Mouse (Mus musculus) CH12.LX (cell line): ENCODE results near the gene Tubg1. TPM values are rescaled to one million over a fixed set of nuclear protein-coding genes. Genes with fewer than 3 reads are reported as not detected.

Experiments used
- DNase-seq: peaks from one replicate; pipeline ENCODE4 v3.0.0-alpha.2; 2013; ENCODE audit errors: extremely low read depth
- H3K27ac ChIP-seq: 2 replicates; pipeline ENCODE4 v1.5.1; 2012; ENCODE audit warnings: low read depth, mild to moderate bottlenecking, control low read depth, moderate library complexity; ENCODE audit not compliant: insufficient read depth
- H3K27me3 ChIP-seq: replicated peaks from 2 replicates; pipeline ENCODE3; 2012; ENCODE audit warnings: inconsistent platforms
- H3K36me3 ChIP-seq, 2 experiments: replicated peaks in 1 of 2; 2 replicates each; pipeline versions ENCODE3 to v1.6.1; 2012; ENCODE audit warnings: inconsistent platforms in 1 of 2, low read length in 1 of 2, mild to moderate bottlenecking in 1 of 2, mixed read lengths in 1 of 2, moderate library complexity in 1 of 2; ENCODE audit not compliant: control insufficient read depth in 1 of 2, insufficient read depth in 1 of 2
- H3K4me1 ChIP-seq, 2 experiments: 2 replicates each; pipeline ENCODE4 v1.6.1; 2012; ENCODE audit warnings: inconsistent platforms in 1 of 2, moderate library complexity in 1 of 2; ENCODE audit not compliant: insufficient read depth in 2 of 2, control insufficient read depth in 1 of 2
- H3K4me2 ChIP-seq: 2 replicates; pipeline ENCODE4 v1.6.1; 2012; ENCODE audit warnings: low read depth, mild to moderate bottlenecking, control low read depth; ENCODE audit not compliant: poor library complexity, insufficient read depth, severe bottlenecking
- H3K4me3 ChIP-seq, 3 experiments: fragments of 150-350 bp in 1 of 3; sonication (generic) in 1 of 3; replicated peaks in 1 of 3; 2 replicates each; pipeline versions ENCODE3 to v1.5.1; 2011 to 2012; ENCODE audit warnings: low read depth in 2 of 3, low read length in 2 of 3, mild to moderate bottlenecking in 2 of 3, moderate library complexity in 2 of 3, control low read depth in 1 of 3, improper control_type of control experiment in 1 of 3, inconsistent platforms in 1 of 3, mixed read lengths in 1 of 3; ENCODE audit not compliant: poor library complexity in 1 of 3
- H3K79me2 ChIP-seq: replicated peaks from 2 replicates; pipeline ENCODE4 v1.6.1; 2012; ENCODE audit warnings: mild to moderate bottlenecking, moderate library complexity; ENCODE audit not compliant: control insufficient read depth, poor library complexity, insufficient read depth, severe bottlenecking; ENCODE audit errors: extremely low read depth
- H3K9ac ChIP-seq: 2 replicates; pipeline ENCODE4 v1.6.1; 2012; ENCODE audit warnings: low read depth, mild to moderate bottlenecking, control low read depth, moderate library complexity; ENCODE audit not compliant: insufficient read depth
- H3K9me3 ChIP-seq: replicated peaks from 2 replicates; pipeline ENCODE3; 2012; ENCODE audit warnings: low read length, inconsistent platforms, mixed read lengths
- CHD1 ChIP-seq: IDR thresholded peaks from 2 replicates; pipeline ENCODE4 v1.6.1; 2012; ENCODE audit warnings: low read depth, low read length, improper control_type of control experiment, inconsistent platforms
- E2F4 ChIP-seq: IDR thresholded peaks from 2 replicates; pipeline ENCODE4 v1.6.1; 2011; ENCODE audit warnings: low read depth, low read length, improper control_type of control experiment; ENCODE audit not compliant: insufficient replicate concordance
- ELF1 ChIP-seq: IDR thresholded peaks from 2 replicates; pipeline ENCODE4 v1.6.1; 2014; ENCODE audit warnings: low read depth, mild to moderate bottlenecking, inconsistent platforms, low read length, improper control_type of control experiment
- IRF4 ChIP-seq: IDR thresholded peaks from 2 replicates; pipeline ENCODE4 v1.6.1; 2014; ENCODE audit warnings: low read depth, mild to moderate bottlenecking, inconsistent platforms, low read length, improper control_type of control experiment
- JUND ChIP-seq: conservative IDR thresholded peaks from 2 replicates; pipeline ENCODE4 v1.6.1; 2011; ENCODE audit warnings: low read depth, low read length, improper control_type of control experiment
- KAT2A ChIP-seq: IDR thresholded peaks from 2 replicates; pipeline ENCODE4 v1.6.1; 2012; ENCODE audit warnings: low read length, improper control_type of control experiment, inconsistent platforms; ENCODE audit not compliant: insufficient replicate concordance
- MAFK ChIP-seq: IDR thresholded peaks from 2 replicates; pipeline ENCODE4 v1.6.1; 2011; ENCODE audit warnings: low read length, improper control_type of control experiment; ENCODE audit not compliant: insufficient replicate concordance
- MEF2A ChIP-seq: IDR thresholded peaks from 2 replicates; pipeline ENCODE4 v1.6.1; 2014; ENCODE audit warnings: low read depth, mild to moderate bottlenecking, inconsistent platforms, low read length, improper control_type of control experiment, borderline replicate concordance
- MXI1 ChIP-seq: IDR thresholded peaks from 2 replicates; pipeline ENCODE4 v1.6.1; 2011; ENCODE audit warnings: mild to moderate bottlenecking, low read depth, low read length, improper control_type of control experiment
- MYC ChIP-seq: IDR thresholded peaks from 2 replicates; pipeline ENCODE4 v1.6.1; 2011; ENCODE audit warnings: low read depth, mild to moderate bottlenecking, improper control_type of control experiment, low read length
- NELFE ChIP-seq: IDR thresholded peaks from 2 replicates; pipeline ENCODE4 v1.6.1; 2011; ENCODE audit warnings: low read depth, low read length, improper control_type of control experiment
- NRF1 ChIP-seq: IDR thresholded peaks from 2 replicates; pipeline ENCODE4 v1.6.1; 2014; ENCODE audit warnings: low read depth, mild to moderate bottlenecking, inconsistent platforms, low read length, improper control_type of control experiment, moderate library complexity
- POLR2A ChIP-seq: IDR thresholded peaks from 2 replicates; pipeline ENCODE4 v1.6.1; 2011; ENCODE audit warnings: low read depth, mild to moderate bottlenecking, improper control_type of control experiment, low read length
- POLR2AphosphoS2 ChIP-seq: IDR thresholded peaks from 2 replicates; pipeline ENCODE4 v1.6.1; 2011; ENCODE audit warnings: low read depth, low read length, improper control_type of control experiment
- TBP ChIP-seq: conservative IDR thresholded peaks from 2 replicates; pipeline ENCODE4 v1.6.1; 2011; ENCODE audit warnings: low read depth, low read length, improper control_type of control experiment
- TCF12 ChIP-seq: IDR thresholded peaks from 2 replicates; pipeline ENCODE4 v1.6.1; 2014; ENCODE audit warnings: low read depth, mild to moderate bottlenecking, inconsistent platforms, low read length, improper control_type of control experiment
- UBTF ChIP-seq: IDR thresholded peaks from 2 replicates; pipeline ENCODE4 v1.6.1; 2012; ENCODE audit warnings: low read depth, mild to moderate bottlenecking, inconsistent platforms, low read length, improper control_type of control experiment, moderate library complexity
- USF1 ChIP-seq: IDR thresholded peaks from 2 replicates; pipeline ENCODE4 v1.6.1; 2014; ENCODE audit warnings: low read depth, mild to moderate bottlenecking, inconsistent platforms, low read length, improper control_type of control experiment
- ZC3H11A ChIP-seq: IDR thresholded peaks from 2 replicates; pipeline ENCODE4 v1.6.1; 2012; ENCODE audit warnings: low read depth, mild to moderate bottlenecking, inconsistent platforms, low read length, improper control_type of control experiment
- dilution Hi-C: fragments of 300-500 bp; cut with MboI; formaldehyde crosslinking; loops from 2 replicates; pipeline ENCODE4 v1.14.3; 2020; ENCODE audit warnings: low sequenced_read_pairs; ENCODE audit not compliant: extremely low pct_unique_long_range_greater_than_20kb, extremely low pct_ligation_motif_present
- in situ Hi-C: fragments of 300-500 bp; cut with MboI; formaldehyde crosslinking; loops from 3 replicates; pipeline ENCODE4 v1.14.3; 2019; ENCODE audit warnings: low sequenced_read_pairs, low pct_ligation_motif_present, low pct_unique_long_range_greater_than_20kb, mixed read lengths
- polyA plus RNA-seq: library from polyadenylated mRNA; unstranded; fragments of >175 nt; gene quantifications from 2 replicates; pipeline ENCODE4 v1.2.1, GENCODE M21; 2012; ENCODE audit warnings: low read depth; ENCODE audit not compliant: insufficient read length
- total RNA-seq, 2 experiments: library from RNA; depleted of rRNA; stranded (reverse); fragments of 300-350 nt in 1 of 2; fragments of >200 nt in 1 of 2; gene quantifications; 2 replicates each; pipeline ENCODE4 v1.2.3; 2012 to 2014

Tubg1 gene
- total and polyA plus RNA-seq, 3 experiments = 57.4 to 190 (median 108) TPM

- in situ Hi-C loops (no loop called here), dilution Hi-C loops (no loop called here)
- no peaks in the 10 kb centered on the region for H3K27me3 ChIP-seq
- no peaks in the 10 kb centered on the region for H3K9me3 ChIP-seq
- no peak overlapping the region for H3K4me2 ChIP-seq
- H3K79me2 ChIP-seq = no peaks in the 10 kb centered on the region
- H3K4me1 ChIP-seq = peaks cover 12 to 33% of the 10 kb centered on the region in 2 experiments
- no peak for DNase-seq
- no peak overlapping the region for H3K27ac ChIP-seq
- TF ChIP-seq POLR2A (no peak), POLR2AphosphoS2 (no peak), KAT2A (no peak), NELFE (no peak), MEF2A (no peak), E2F4 (no peak), TBP (no peak), JUND (no peak), NRF1 (no peak), MAFK (no peak)
- H3K4me3 ChIP-seq = no peak overlapping the region
- H3K36me3 ChIP-seq = no peaks in the 10 kb centered on the region
- no peak overlapping the region for H3K9ac ChIP-seq
Measured at GRCm38 (mm10) chr11:101148751-101149150, 29.0 kb downstream of the Tubg1 start.

GRCm38 (mm10) chr11:101149178-101150105, 29.7 kb downstream of the Tubg1 start:
- no peak overlapping the region for H3K9ac ChIP-seq
- H3K4me1 ChIP-seq = peaks cover 12 to 30% of the 10 kb centered on the region in 2 experiments
- no peak overlapping the region for H3K4me3 ChIP-seq
- no peak for DNase-seq
- no peak overlapping the region for H3K27ac ChIP-seq
- H3K4me2 ChIP-seq = no peak overlapping the region
- in situ Hi-C loops = no loop called here
- H3K36me3 ChIP-seq = no peaks in the 10 kb centered on the region
- H3K27me3 ChIP-seq = no peaks in the 10 kb centered on the region
- H3K79me2 ChIP-seq = no peaks in the 10 kb centered on the region
- no peaks in the 10 kb centered on the region for H3K9me3 ChIP-seq
- TF ChIP-seq USF1 = no peak
- no peak for TF ChIP-seq ELF1
- no peak for TF ChIP-seq IRF4
- no peak for TF ChIP-seq MYC
- no peak for TF ChIP-seq MAFK
- TF ChIP-seq ZC3H11A = no peak
- no peak for TF ChIP-seq POLR2AphosphoS2
- TF ChIP-seq UBTF = no peak
- no peak for TF ChIP-seq POLR2A
- TF ChIP-seq MXI1 = no peak
- no peak for TF ChIP-seq TCF12
- no peak for TF ChIP-seq CHD1
- dilution Hi-C loops = no loop called here
